Mouse (Mus musculus): ENCODE results near the gene Slc22a17. TPM values are rescaled to one million over a fixed set of nuclear protein-coding genes. Genes with fewer than 3 reads are reported as not detected.

Gene Slc22a17
- polyA plus RNA-seq, 1 experiment from 2014 or later = 25.3 TPM

DNA sequence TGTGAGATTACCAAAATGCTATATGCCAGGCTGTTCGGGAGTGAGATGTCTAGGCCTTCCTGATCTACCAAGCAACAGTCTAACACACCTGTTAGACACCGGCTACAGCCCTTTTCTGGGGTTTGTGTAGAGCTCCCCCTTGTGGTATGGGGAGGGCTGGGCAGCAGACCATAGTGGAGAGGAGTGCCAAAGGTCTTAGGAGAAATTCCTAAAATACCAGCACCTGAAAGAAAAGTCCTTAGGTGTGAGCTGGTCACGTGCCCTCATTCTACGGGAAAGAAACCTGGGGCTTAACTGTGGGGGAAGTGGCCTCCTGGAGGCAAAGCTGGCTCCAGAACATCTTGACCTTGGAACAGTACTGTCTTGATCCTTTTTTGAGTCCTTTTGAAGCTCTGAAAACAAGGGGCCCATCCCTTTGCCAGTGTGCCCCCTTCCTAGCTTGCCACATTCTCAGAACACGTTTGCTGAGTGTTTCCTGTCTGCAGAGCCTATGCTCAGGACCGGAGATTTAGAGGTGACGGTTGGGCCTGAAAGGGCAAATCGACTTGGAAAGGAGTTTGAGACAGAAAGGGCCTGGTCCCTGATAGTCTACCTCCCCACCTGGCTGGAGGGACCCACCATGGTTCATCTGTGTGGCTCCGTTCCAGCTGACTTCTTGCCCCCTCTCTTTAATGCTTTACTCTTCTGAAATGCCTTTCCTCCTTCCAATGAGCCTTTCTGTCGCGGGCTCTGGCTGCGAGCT lies 26.7 kb upstream of the Slc22a17 start:
- in situ Hi-C loops (cut with MboI; ENCODE audit: low pct_unique_long_range_greater_than_20kb) = loop anchor here (5.0 kb wide), 2 partner anchors 37 to 97 kb away; no protein-coding TSS in a partner anchor
- POLR2A ChIA-PET = no interaction called here
- CTCF ChIA-PET = interaction anchor here (0.7 to 2.4 kb wide), 15 partner anchors 9 to 96 kb away, joined by 3 to 9 read pairs (median 4); no protein-coding TSS in a partner anchor

GRCm38 (mm10) chr14:54938431-54939219 lies 25.7 kb upstream of the Slc22a17 start:
- ChIA-PET POLR2A (no interaction called here), CTCF (interaction anchor here (1.0 to 2.4 kb wide), 9 partner anchors 12 to 95 kb away, joined by 3 to 9 read pairs (median 3); no protein-coding TSS in a partner anchor)
- in situ Hi-C loops (cut with MboI; ENCODE audit: low pct_unique_long_range_greater_than_20kb) = loop anchor here (5.0 kb wide), 2 partner anchors 36 to 96 kb away; no protein-coding TSS in a partner anchor
- H3K27me3 ChIP-seq = peaks cover 16% of the 10 kb centered on the region
- TF ChIP-seq CTCF (IDR thresholded peaks at IDR 0.05) = no peak
- DNase-seq (ENCODE audit: low read depth, low spot score) (no peak), ATAC-seq (no peak)

More for the DNA sequence above, 26.7 kb upstream of the Slc22a17 start:
- ATAC-seq = peak; percentile 59
- peaks cover 14% of the 10 kb centered on the region for H3K27me3 ChIP-seq
- no peak for TF ChIP-seq CTCF (IDR thresholded peaks at IDR 0.05)
- no peak for DNase-seq (ENCODE audit: low read depth, low spot score)

DNA sequence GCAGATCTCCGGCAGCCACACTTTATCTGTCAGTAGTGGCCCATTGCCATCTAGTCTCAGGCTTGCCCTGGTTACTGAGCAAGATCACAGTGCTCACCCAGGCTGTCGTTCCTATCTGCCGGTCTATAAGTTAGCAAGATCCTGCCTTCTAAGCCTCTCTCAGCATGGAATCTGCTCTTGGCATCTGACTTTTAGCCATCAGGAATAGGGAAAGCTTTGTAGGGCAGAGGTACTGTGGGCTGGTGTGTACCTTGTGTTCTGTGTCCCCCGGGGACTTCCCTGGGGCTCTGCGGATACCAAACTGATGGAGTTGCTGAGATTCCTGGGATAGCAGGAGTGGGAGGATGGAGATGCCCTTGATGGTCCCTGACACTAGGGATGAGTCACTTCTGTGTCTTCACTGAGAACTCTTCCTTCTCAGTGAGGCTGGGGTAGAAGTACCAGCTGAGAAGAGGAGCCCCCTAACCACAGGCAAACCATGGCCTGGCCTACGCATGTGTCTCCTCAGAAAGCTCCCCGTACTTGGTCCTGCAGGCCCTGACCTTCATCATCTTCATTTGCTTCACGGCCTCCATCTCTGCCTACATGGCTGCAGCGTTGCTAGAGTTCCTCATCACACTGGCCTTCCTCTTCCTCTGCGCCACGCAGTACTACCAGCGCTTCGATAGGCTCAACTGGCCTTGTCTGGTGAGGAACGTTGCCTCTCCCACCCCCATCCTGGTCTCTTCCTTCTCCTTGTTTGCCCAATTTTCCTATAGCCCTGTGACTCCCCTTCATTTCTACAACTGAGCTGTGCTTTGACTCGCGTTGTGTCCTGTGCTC lies 24.6 kb upstream of the Slc22a17 start:
- H3K27me3 ChIP-seq = peaks cover 20% of the 10 kb centered on the region
- in situ Hi-C loops (cut with MboI; ENCODE audit: low pct_unique_long_range_greater_than_20kb) = loop anchor here (5.0 kb wide), 2 partner anchors 35 to 95 kb away; no protein-coding TSS in a partner anchor
- ATAC-seq (no peak), DNase-seq (ENCODE audit: low read depth, low spot score) (no peak)
- ChIA-PET POLR2A (no interaction called here), CTCF (interaction anchor here (1.2 kb wide), 1 partner anchor 17 kb away, joined by 3 read pairs; no protein-coding TSS in a partner anchor)
- no peak for TF ChIP-seq CTCF (IDR thresholded peaks at IDR 0.05)

GRCm38 (mm10) chr14:54936831-54937160 lies 23.9 kb upstream of the Slc22a17 start:
- in situ Hi-C loops (cut with MboI; ENCODE audit: low pct_unique_long_range_greater_than_20kb) = loop anchor here (5.0 kb wide), 2 partner anchors 34 to 94 kb away; no protein-coding TSS in a partner anchor
- POLR2A ChIA-PET = no interaction called here
- H3K27me3 ChIP-seq = peaks cover 20% of the 10 kb centered on the region
- ATAC-seq (no peak), DNase-seq (ENCODE audit: low read depth, low spot score) (no peak)
- TF ChIP-seq CTCF (IDR thresholded peaks at IDR 0.05) = no peak
- CTCF ChIA-PET = no interaction called here

- H3K27me3 ChIP-seq = peaks cover 20% of the 10 kb centered on the region
- in situ Hi-C loops (cut with MboI; ENCODE audit: low pct_unique_long_range_greater_than_20kb) = loop anchor here (5.0 kb wide), 2 partner anchors 34 to 94 kb away; no protein-coding TSS in a partner anchor
- DNase-seq (ENCODE audit: low read depth, low spot score) (no peak), ATAC-seq (no peak)
- TF ChIP-seq CTCF (IDR thresholded peaks at IDR 0.05) = no peak
- POLR2A ChIA-PET = no interaction called here
- CTCF ChIA-PET = no interaction called here
Measured at GRCm38 (mm10) chr14:54935904-54936830, 23.2 kb upstream of the Slc22a17 start, which contains the start of gene Cmtm5. TSS of gene Cmtm5 (plus strand) at chr14:54936261.

- no peak for TF ChIP-seq CTCF (IDR thresholded peaks at IDR 0.05)
- ChIA-PET POLR2A (interaction anchor here (1.2 kb wide), 1 partner anchor 13 kb away, joined by 3 read pairs; no protein-coding TSS in a partner anchor), CTCF (no interaction called here)
- ATAC-seq (no peak), DNase-seq (ENCODE audit: low read depth, low spot score) (no peak)
- H3K27me3 ChIP-seq = peaks cover 20% of the 10 kb centered on the region
- in situ Hi-C loops (cut with MboI; ENCODE audit: low pct_unique_long_range_greater_than_20kb) = no loop called here
Measured at GRCm38 (mm10) chr14:54932645-54933150, 19.8 kb upstream of the Slc22a17 start, which contains the start of gene Il25. TSS of gene Il25 (plus strand) at chr14:54932695.

DNA sequence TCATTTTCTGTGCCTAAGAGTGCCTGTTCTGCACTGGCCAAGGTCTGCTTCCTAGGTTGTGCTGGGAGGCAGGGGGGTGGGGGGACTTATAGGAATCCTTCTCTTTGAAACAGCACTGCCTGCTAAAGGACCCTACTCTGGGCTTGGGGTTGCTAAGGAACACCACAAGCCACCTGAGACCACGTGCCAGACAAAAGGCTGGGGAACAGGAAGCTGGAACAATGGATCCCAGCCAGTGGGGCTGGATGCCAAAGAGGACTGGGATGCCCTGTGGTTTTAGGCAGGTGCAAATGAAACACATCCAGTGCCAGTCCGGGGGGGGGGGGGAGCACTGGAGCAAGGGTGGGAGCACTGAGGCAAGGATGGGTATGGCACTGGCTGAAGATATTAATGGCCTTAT lies 17.5 kb upstream of the Slc22a17 start:
- DNase-seq (ENCODE audit: low read depth, low spot score) = no peak
- in situ Hi-C loops (cut with MboI; ENCODE audit: low pct_unique_long_range_greater_than_20kb) = no loop called here
- POLR2A ChIA-PET = no interaction called here

DNA sequence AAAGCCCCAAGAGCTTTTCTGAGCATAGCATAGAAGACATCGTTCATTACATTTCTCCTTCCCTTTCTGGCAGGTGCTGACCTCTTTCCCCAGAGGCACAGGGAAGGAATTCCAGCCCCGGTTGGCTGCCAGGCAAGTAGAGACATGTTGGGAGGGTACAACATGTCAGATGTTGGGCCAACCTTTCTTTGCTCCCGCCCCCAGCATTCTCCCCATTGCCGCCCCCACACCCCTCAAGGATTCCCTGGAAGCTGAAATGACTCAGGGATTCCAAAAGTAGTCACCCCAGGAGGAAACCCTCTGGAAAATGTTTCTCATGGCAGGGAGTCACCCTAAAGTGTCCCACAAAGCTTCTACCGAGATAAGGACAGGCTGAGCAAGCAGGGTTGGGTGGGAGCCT lies 16.9 kb upstream of the Slc22a17 start:
- in situ Hi-C loops (cut with MboI; ENCODE audit: low pct_unique_long_range_greater_than_20kb) = no loop called here
- ChIA-PET CTCF (interaction anchor here (1.4 kb wide), 1 partner anchor 10 kb away, joined by 6 read pairs; no protein-coding TSS in a partner anchor), POLR2A (no interaction called here)
- DNase-seq (ENCODE audit: low read depth, low spot score) (no peak), ATAC-seq (no peak)
- no peak for TF ChIP-seq CTCF (IDR thresholded peaks at IDR 0.05)
- H3K27me3 ChIP-seq = peaks cover 26% of the 10 kb centered on the region

More for the DNA sequence above, 17.5 kb upstream of the Slc22a17 start:
- H3K27me3 ChIP-seq = peaks cover 29% of the 10 kb centered on the region
- no peak for ATAC-seq
- no peak for TF ChIP-seq CTCF (IDR thresholded peaks at IDR 0.05)
- CTCF ChIA-PET = interaction anchor here (1.4 kb wide), 1 partner anchor 10 kb away, joined by 6 read pairs; no protein-coding TSS in a partner anchor

DNA sequence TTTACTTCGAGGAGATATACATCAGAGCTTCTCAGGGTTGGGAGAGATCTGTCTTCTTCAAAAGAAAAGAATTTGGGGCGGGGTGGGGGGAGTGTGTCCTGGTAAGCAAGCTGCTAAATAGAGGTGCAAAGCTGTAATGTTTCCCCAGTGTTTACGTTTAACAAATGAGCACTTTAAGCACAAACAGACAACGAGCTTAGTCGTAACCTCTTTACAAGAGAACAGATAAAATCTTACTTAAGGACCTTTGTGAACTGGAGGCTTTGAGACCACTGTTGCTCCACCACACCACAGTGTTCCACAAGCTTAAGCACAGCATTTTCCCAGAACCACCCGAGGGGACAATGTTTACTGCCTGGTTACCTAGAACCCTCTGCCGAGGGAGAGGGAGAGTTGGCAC lies 14.4 kb upstream of the Slc22a17 start:
- peaks cover 18% of the 10 kb centered on the region for H3K27me3 ChIP-seq
- POLR2A ChIA-PET = interaction anchor here (1.7 kb wide), 1 partner anchor 17 kb away, joined by 3 read pairs; no protein-coding TSS in a partner anchor
- ATAC-seq = no peak
- TF ChIP-seq CTCF (IDR thresholded peaks at IDR 0.05) = no peak
- CTCF ChIA-PET = interaction anchor here (1.5 to 2.0 kb wide), 2 partner anchors 11 to 88 kb away, joined by 3 to 4 read pairs; partner anchors contain the start of gene Ngdn
- DNase-seq (ENCODE audit: low read depth, low spot score) = no peak
- in situ Hi-C loops (cut with MboI; ENCODE audit: low pct_unique_long_range_greater_than_20kb) = no loop called here

Measured in Patski (cell line).